Mouse (Mus musculus) forelimb bud, embryonic 11.5 days (tissue): ENCODE data around the gene Enthd1.
A peak's percentile ranks its signal among the peaks of the same experiment; 100 is the strongest.

Source experiments
- DNase-seq: peaks from one replicate; pipeline ENCODE4 v3.0.0-alpha.2; 2012; ENCODE audit warnings: low read depth, low spot score

Enthd1 gene

GRCm38 (mm10) chr15:80485601-80486000 lies 79.4 kb downstream of the Enthd1 start:
- DNase-seq: no peak

- no peak for DNase-seq
Measured at GRCm38 (mm10) chr15:80483041-80483705, 81.8 kb downstream of the Enthd1 start.

- no peak for DNase-seq
Measured at GRCm38 (mm10) chr15:80482348-80482747, 82.6 kb downstream of the Enthd1 start.

GRCm38 (mm10) chr15:80474429-80475002 lies 90.4 kb downstream of the Enthd1 start:
- no peak for DNase-seq

- DNase-seq: no peak
Measured at GRCm38 (mm10) chr15:80467876-80468275, 97.1 kb downstream of the Enthd1 start.

GRCm38 (mm10) chr15:80462106-80462505 lies 102.8 kb downstream of the Enthd1 start:
- no peak for DNase-seq

- no peak for DNase-seq
Measured at GRCm38 (mm10) chr15:80461446-80461845, 103.5 kb downstream of the Enthd1 start.

GRCm38 (mm10) chr15:80460011-80460410 lies 104.9 kb downstream of the Enthd1 start:
- no peak for DNase-seq

- no peak for DNase-seq
Measured at GRCm38 (mm10) chr15:80457984-80458383, 107.0 kb downstream of the Enthd1 start.

GRCm38 (mm10) chr15:80454486-80454885 lies 110.5 kb downstream of the Enthd1 start:
- no peak for DNase-seq

- no peak for DNase-seq
Measured at GRCm38 (mm10) chr15:80452425-80452824, 112.5 kb downstream of the Enthd1 start.

- DNase-seq: no peak
Measured at GRCm38 (mm10) chr15:80445956-80446687, 118.8 kb downstream of the Enthd1 start.

- DNase-seq: no peak
Measured at GRCm38 (mm10) chr15:80440195-80440594, 124.8 kb downstream of the Enthd1 start.

- DNase-seq: peak; percentile 16
Measured at GRCm38 (mm10) chr15:80438423-80438822, 126.5 kb downstream of the Enthd1 start.

GRCm38 (mm10) chr15:80437996-80438395 lies 127.0 kb downstream of the Enthd1 start:
- DNase-seq: no peak

- no peak for DNase-seq
Measured at GRCm38 (mm10) chr15:80436961-80437360, 128.0 kb downstream of the Enthd1 start.

- no peak for DNase-seq
Measured at GRCm38 (mm10) chr15:80430324-80430723, 134.6 kb downstream of the Enthd1 start.

- DNase-seq: no peak
Measured at GRCm38 (mm10) chr15:80418146-80418545, 146.8 kb downstream of the Enthd1 start.

- DNase-seq: no peak
Measured at GRCm38 (mm10) chr15:80417066-80417465, 147.9 kb downstream of the Enthd1 start.

- DNase-seq: no peak
Measured at GRCm38 (mm10) chr15:80415132-80415531, 149.8 kb downstream of the Enthd1 start.

GRCm38 (mm10) chr15:80413988-80414721 lies 150.8 kb downstream of the Enthd1 start:
- no peak for DNase-seq

GRCm38 (mm10) chr15:80413070-80413469 lies 151.9 kb downstream of the Enthd1 start:
- DNase-seq: no peak
